Mouse (Mus musculus) heart, embryonic 16.5 days (tissue): ENCODE measurements around the gene Rhou. TPM values are rescaled to one million over a fixed set of nuclear protein-coding genes. Genes with fewer than 3 reads are reported as not detected.
"Not testable (repeated sequence)": the region's sequence is repeated elsewhere in the genome, so short reads cannot be mapped to it uniquely, and the experiment has no call there.

Experiments used
- ATAC-seq: fragments of 200-750 bp; cut with Nextera tagmentation; replicated peaks from 2 replicates; pipeline ENCODE4 v1.8.0; 2017; ENCODE audit warnings: moderate number of reproducible peaks; ENCODE audit not compliant: insufficient read depth, low FRiP score; ENCODE audit errors: extremely low read depth
- H3K27ac ChIP-seq: fragments of 300-500 bp; sonication (generic); 2 replicates; pipeline ENCODE4 v1.5.1; 2014; ENCODE audit warnings: mild to moderate bottlenecking, low read length, control low read depth, moderate library complexity
- H3K27me3 ChIP-seq: fragments of 300-500 bp; sonication (generic); 2 replicates; pipeline ENCODE4 v1.6.1; 2014; ENCODE audit warnings: low read length, mixed read lengths; ENCODE audit not compliant: control insufficient read depth, insufficient read depth
- H3K36me3 ChIP-seq: fragments of 300-500 bp; sonication (generic); 2 replicates; pipeline ENCODE4 v1.6.1; 2014; ENCODE audit not compliant: control insufficient read depth, insufficient read depth
- H3K4me1 ChIP-seq: fragments of 300-500 bp; sonication (generic); 2 replicates; pipeline ENCODE4 v1.6.1; 2014; ENCODE audit warnings: low read length, mixed read lengths; ENCODE audit not compliant: control insufficient read depth, insufficient read depth
- H3K4me2 ChIP-seq: fragments of 300-500 bp; sonication (generic); 2 replicates; pipeline ENCODE4 v1.6.1; 2014; ENCODE audit warnings: low read depth, mild to moderate bottlenecking, control low read depth, low read length
- H3K4me3 ChIP-seq: fragments of 300-500 bp; sonication (generic); 2 replicates; pipeline ENCODE4 v1.5.1; 2014; ENCODE audit warnings: mild to moderate bottlenecking, control low read depth, low read length
- H3K9ac ChIP-seq: fragments of 300-500 bp; sonication (generic); 2 replicates; pipeline ENCODE4 v1.6.1; 2014; ENCODE audit warnings: low read length, control low read depth
- H3K9me3 ChIP-seq: fragments of 300-500 bp; sonication (generic); replicated peaks from 2 replicates; pipeline ENCODE4 v1.6.1; 2016; ENCODE audit warnings: low read length; ENCODE audit not compliant: control insufficient read depth
- WGBS: fragments of 180-500 bp; shearing (Covaris S2); extraction: QIAGEN DNeasy Blood & Tissue Kit; methylation state at CpG from one replicate; pipeline ENCODE4 v1.1.7; 2014; 5-methylcytosine and 5-hydroxymethylcytosine counted together
- polyA plus RNA-seq: library from polyadenylated mRNA; unstranded; fragments of >200 nt; fragmentation: Nextera tagmentation; extraction: Ambion mirVana; gene quantifications from 2 replicates; pipeline ENCODE4 v1.2.1, GENCODE M21; 2015

Gene Rhou
- polyA plus RNA-seq: 4.2 and 5.3 TPM in 2 replicates

GRCm38 (mm10) chr8:123653308-123653993, at the start of gene Rhou:
TSS of gene Rhou (plus strand) at chr8:123653929.
- H3K27ac ChIP-seq: peak within 1 kb of the TSS; percentile 80
- WGBS: under 1% methylated on average over 52 of the region's 58 CpGs
- peak within 1 kb of the TSS; percentile 76 for H3K4me3 ChIP-seq
- peaks cover 9% of the 10 kb centered on the region for H3K4me1 ChIP-seq
- H3K4me2 ChIP-seq: peak within 1 kb of the TSS; percentile 84
- peaks cover 9% of the 10 kb centered on the region for H3K36me3 ChIP-seq
- no peaks in the 10 kb centered on the region for H3K9me3 ChIP-seq
- ATAC-seq: peak; percentile 89
- H3K27me3 ChIP-seq: no peaks in the 10 kb centered on the region
- H3K9ac ChIP-seq: peak within 1 kb of the TSS; percentile 85

GRCm38 (mm10) chr8:123612652-123613051, 41.1 kb upstream of the Rhou start:
- H3K9me3 ChIP-seq, H3K4me2 ChIP-seq, H3K4me3 ChIP-seq, ATAC-seq, H3K36me3 ChIP-seq, H3K27ac ChIP-seq, H3K4me1 ChIP-seq, H3K27me3 ChIP-seq, H3K9ac ChIP-seq: not testable (repeated sequence)
- no CpG with 5 or more reads among the region's 5 CpGs for WGBS

GRCm38 (mm10) chr8:123623523-123623922, 30.2 kb upstream of the Rhou start:
- ATAC-seq: not testable (repeated sequence)

GRCm38 (mm10) chr8:123624274-123624673, 29.5 kb upstream of the Rhou start:
- peaks cover 19% of the 10 kb centered on the region for H3K27me3 ChIP-seq
- no peaks in the 10 kb centered on the region for H3K9me3 ChIP-seq
- no peak overlapping the region for H3K9ac ChIP-seq
- ATAC-seq: no peak
- H3K4me3 ChIP-seq: no peak overlapping the region
- WGBS: 74% methylated on average over 5 of the region's 5 CpGs
- peaks cover 8% of the 10 kb centered on the region for H3K4me1 ChIP-seq
- no peaks in the 10 kb centered on the region for H3K36me3 ChIP-seq
- no peak overlapping the region for H3K4me2 ChIP-seq
- no peak overlapping the region for H3K27ac ChIP-seq

More at GRCm38 (mm10) chr8:123623523-123623922, 30.2 kb upstream of the Rhou start:
- not testable (repeated sequence) for H3K4me2 ChIP-seq, H3K4me1 ChIP-seq, H3K9ac ChIP-seq, H3K4me3 ChIP-seq, H3K9me3 ChIP-seq, H3K36me3 ChIP-seq, H3K27ac ChIP-seq
- no CpG with 5 or more reads among the region's 39 CpGs for WGBS
- H3K27me3 ChIP-seq: peaks cover 19% of the 10 kb centered on the region

- Histone ChIP-seq H3K4me1 (peaks cover 10% of the 10 kb centered on the region), H3K9ac (no peak overlapping the region), H3K9me3 (no peaks in the 10 kb centered on the region), H3K4me3 (no peak overlapping the region), H3K36me3 (no peaks in the 10 kb centered on the region), H3K4me2 (no peak overlapping the region), H3K27ac (no peak overlapping the region), H3K27me3 (peaks cover 19% of the 10 kb centered on the region)
- no peak for ATAC-seq
- WGBS: 52% methylated on average over 1 of the region's 1 CpGs
Observed at GRCm38 (mm10) chr8:123624702-123625101, 29.0 kb upstream of the Rhou start.

GRCm38 (mm10) chr8:123625717-123626116, 28.0 kb upstream of the Rhou start:
- Histone ChIP-seq H3K9me3 (no peaks in the 10 kb centered on the region), H3K27ac (no peak overlapping the region), H3K4me2 (no peak overlapping the region), H3K9ac (no peak overlapping the region), H3K36me3 (no peaks in the 10 kb centered on the region), H3K4me1 (peaks cover 10% of the 10 kb centered on the region), H3K27me3 (peaks cover 19% of the 10 kb centered on the region), H3K4me3 (no peak overlapping the region)
- 16% methylated on average over 2 of the region's 2 CpGs for WGBS
- no peak for ATAC-seq

GRCm38 (mm10) chr8:123627410-123628147, 26.1 kb upstream of the Rhou start:
- ATAC-seq: no peak
- H3K36me3 ChIP-seq: no peaks in the 10 kb centered on the region
- no peaks in the 10 kb centered on the region for H3K9me3 ChIP-seq
- WGBS: 68% methylated on average over 6 of the region's 6 CpGs
- no peak overlapping the region for H3K4me2 ChIP-seq
- H3K4me1 ChIP-seq: peaks cover 12% of the 10 kb centered on the region
- H3K4me3 ChIP-seq: no peak overlapping the region
- H3K9ac ChIP-seq: no peak overlapping the region
- H3K27ac ChIP-seq: no peak overlapping the region
- H3K27me3 ChIP-seq: peaks cover 19% of the 10 kb centered on the region

- Histone ChIP-seq H3K9me3 (no peaks in the 10 kb centered on the region), H3K4me2 (peak overlapping the region; percentile 58), H3K36me3 (no peaks in the 10 kb centered on the region), H3K27me3 (peaks cover 19% of the 10 kb centered on the region), H3K4me3 (peak overlapping the region; percentile 37), H3K4me1 (peaks cover 12% of the 10 kb centered on the region), H3K27ac (no peak overlapping the region), H3K9ac (no peak overlapping the region)
- 5% methylated on average over 8 of the region's 8 CpGs for WGBS
- no peak for ATAC-seq
Observed at GRCm38 (mm10) chr8:123628253-123628967, 25.3 kb upstream of the Rhou start.
